Mouse (Mus musculus): Measurements from ENCODE around the gene Casp9.

Gene Casp9

GRCm38 (mm10) chr4:141817706-141818105 lies 24.3 kb downstream of the Casp9 start:
- DNase-seq (ENCODE audit: low spot score), result no peak

GRCm38 (mm10) chr4:141818861-141819260 lies 25.4 kb downstream of the Casp9 start:
- no peak for DNase-seq (ENCODE audit: low spot score)

GRCm38 (mm10) chr4:141819316-141819715 lies 25.9 kb downstream of the Casp9 start:
- no peak for DNase-seq (ENCODE audit: low spot score)

- no peak for DNase-seq (ENCODE audit: low spot score)
These were observed 27.8 kb downstream of the Casp9 start for GRCm38 (mm10) chr4:141821178-141821577.

- no peak for DNase-seq (ENCODE audit: low spot score)
These were observed 28.7 kb downstream of the Casp9 start for GRCm38 (mm10) chr4:141822089-141822488.

GRCm38 (mm10) chr4:141822979-141823378 lies 29.6 kb downstream of the Casp9 start:
- DNase-seq (ENCODE audit: low spot score), result no peak

GRCm38 (mm10) chr4:141826060-141826459 lies 32.6 kb downstream of the Casp9 start, which contains the start of gene Cela2a:
Cela2a (minus strand) TSS chr4:141826160.
- no peak for DNase-seq (ENCODE audit: low spot score)

GRCm38 (mm10) chr4:141827401-141827800 lies 34.0 kb downstream of the Casp9 start:
- no peak for DNase-seq (ENCODE audit: low spot score)

GRCm38 (mm10) chr4:141828177-141828576 lies 34.8 kb downstream of the Casp9 start:
- DNase-seq (ENCODE audit: low spot score), result no peak

GRCm38 (mm10) chr4:141830381-141830780 lies 37.0 kb downstream of the Casp9 start:
- no peak for DNase-seq (ENCODE audit: low spot score)

GRCm38 (mm10) chr4:141831361-141831760 lies 37.9 kb downstream of the Casp9 start:
- DNase-seq (ENCODE audit: low spot score), result no peak

- no peak for DNase-seq (ENCODE audit: low spot score)
These were observed 40.5 kb downstream of the Casp9 start for GRCm38 (mm10) chr4:141833911-141834310.

GRCm38 (mm10) chr4:141834536-141835095 lies 41.2 kb downstream of the Casp9 start:
- no peak for DNase-seq (ENCODE audit: low spot score)

- DNase-seq (ENCODE audit: low spot score), result no peak
These were observed 52.6 kb downstream of the Casp9 start, which contains the start of gene Ctrc for GRCm38 (mm10) chr4:141845999-141846398. Ctrc (minus strand) TSS chr4:141846359.

GRCm38 (mm10) chr4:141853437-141853836 lies 60.0 kb downstream of the Casp9 start:
- DNase-seq (ENCODE audit: low spot score), result no peak

GRCm38 (mm10) chr4:141857422-141857930 lies 64.1 kb downstream of the Casp9 start:
- DNase-seq (ENCODE audit: low spot score), result peak; percentile 70

GRCm38 (mm10) chr4:141858501-141858900 lies 65.1 kb downstream of the Casp9 start:
- DNase-seq (ENCODE audit: low spot score), result no peak

- no peak for DNase-seq (ENCODE audit: low spot score)
These were observed 65.9 kb downstream of the Casp9 start for GRCm38 (mm10) chr4:141859351-141859750.

- DNase-seq (ENCODE audit: low spot score), result peak; percentile 84
These were observed 66.9 kb downstream of the Casp9 start for GRCm38 (mm10) chr4:141860246-141860841.

GRCm38 (mm10) chr4:141861591-141862295 lies 68.3 kb downstream of the Casp9 start:
- no peak for DNase-seq (ENCODE audit: low spot score)

- no peak for DNase-seq (ENCODE audit: low spot score)
These were observed 69.5 kb downstream of the Casp9 start for GRCm38 (mm10) chr4:141862867-141863266.

GRCm38 (mm10) chr4:141863726-141864280 lies 70.4 kb downstream of the Casp9 start:
- no peak for DNase-seq (ENCODE audit: low spot score)

- DNase-seq (ENCODE audit: low spot score), result no peak
These were observed 71.1 kb downstream of the Casp9 start for GRCm38 (mm10) chr4:141864506-141864905.
